Mouse (Mus musculus) myocyte (in vitro differentiated cells): Measurements from ENCODE around the gene Lgr6.

Experiments
- MYOD1 ChIP-seq, 3 experiments: IDR thresholded peaks; one replicate each; pipeline ENCODE4 v1.6.1; 2011; ENCODE audit warnings: control low read depth in 2 of 3, low read depth in 2 of 3, mild to moderate bottlenecking in 2 of 3, moderate library complexity in 1 of 3; ENCODE audit not compliant: insufficient read length in 2 of 3, control insufficient read depth in 1 of 3
- POLR2A ChIP-seq: IDR thresholded peaks from one replicate; pipeline ENCODE4 v1.6.1; 2011; ENCODE audit warnings: low read depth, mild to moderate bottlenecking, control low read depth, moderate library complexity; ENCODE audit not compliant: insufficient read length

GRCm38 (mm10) chr1:135132473-135132872, 27.4 kb upstream of the Lgr6 start, which contains the start of gene Ptpn7:
- TF ChIP-seq POLR2A (no peak), MYOD1 (IDR thresholded peaks at IDR 0.05; ENCODE audit: control insufficient read depth in 1 of 3, insufficient read length in 2 of 3, low read depth in 2 of 3) (peak in 1 of 3 experiments; percentile 40)
